Mouse (Mus musculus): ENCODE data around the gene Igflr1.
A peak's percentile ranks its signal among the peaks of the same experiment; 100 is the strongest.

The Igflr1 gene

DNA sequence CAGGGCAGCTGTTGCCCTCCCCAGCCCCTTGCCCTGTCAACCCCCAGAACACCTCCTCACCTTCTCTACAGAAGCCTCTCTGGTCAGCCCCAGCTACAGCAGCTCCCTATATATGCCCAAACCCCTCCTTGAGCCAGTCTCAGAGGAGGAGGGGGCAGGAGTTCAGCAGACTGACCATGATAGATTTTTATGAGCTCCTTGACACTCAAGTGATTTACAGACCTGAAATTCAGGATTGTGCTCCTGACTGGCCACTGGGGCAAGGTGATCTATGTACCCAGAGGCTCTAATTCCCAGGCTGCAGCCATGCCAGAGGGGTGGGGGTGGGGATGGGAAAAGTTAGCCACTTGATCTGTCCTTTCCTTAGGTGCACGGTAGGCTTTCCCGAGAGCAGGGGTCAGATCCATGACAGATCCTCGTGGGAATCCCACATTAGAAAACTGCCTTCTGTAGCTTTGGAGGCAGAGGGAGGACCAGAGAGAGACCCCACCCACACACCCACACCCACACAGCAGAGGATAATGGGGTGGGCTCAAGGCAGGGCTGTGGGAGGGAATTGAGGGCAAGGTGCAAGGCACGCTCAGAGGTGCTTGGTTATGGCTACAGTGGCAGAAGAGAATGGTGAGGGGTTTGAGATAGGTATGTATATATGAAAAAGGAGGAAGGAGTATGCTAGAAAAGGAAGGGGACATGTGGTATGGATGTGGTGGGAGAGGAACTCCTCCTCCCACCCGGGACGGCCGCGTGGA is 47.6 kb downstream of the Igflr1 start, which contains the start of gene Upk1a:
Gene Upk1a, minus strand, starts transcription at position 194 of the 749 bp plus-strand sequence.
- no peak for DNase-seq (ENCODE audit: low read depth in 1 of 2, low spot score in 2 of 2)

GRCm38 (mm10) chr7:30613529-30614112 is 48.4 kb downstream of the Igflr1 start:
- DNase-seq (ENCODE audit: low read depth in 1 of 2, low spot score in 2 of 2) = peak in 1 of 2 experiments; percentile 34

- no peak for DNase-seq (ENCODE audit: low read depth in 1 of 2, low spot score in 2 of 2)
Measured at GRCm38 (mm10) chr7:30614454-30614853, 49.2 kb downstream of the Igflr1 start.

- no peak for DNase-seq (ENCODE audit: low read depth in 1 of 2, low spot score in 2 of 2)
Measured at GRCm38 (mm10) chr7:30615049-30615760, 50.0 kb downstream of the Igflr1 start.

All from monocyte, adult 2 months (primary cell).